Mouse (Mus musculus) cerebellum, adult 2 months (tissue): Measurements from ENCODE around the gene Prokr1. TPM values are rescaled to one million over a fixed set of nuclear protein-coding genes. Genes with fewer than 3 reads are reported as not detected.

Experiments used
- DNase-seq, 2 experiments: peaks; one replicate each; pipeline ENCODE4 v3.0.0; 2021
- H3K27ac ChIP-seq: fragments of 200-500 bp; 2 replicates; pipeline ENCODE4 v1.5.1; 2012; ENCODE audit warnings: low read length, control low read depth, inconsistent platforms; ENCODE audit not compliant: insufficient read depth
- H3K27me3 ChIP-seq: fragments of 200-500 bp; 2 replicates; pipeline ENCODE4 v1.6.1; 2012; ENCODE audit warnings: inconsistent platforms, mild to moderate bottlenecking, low read length, moderate library complexity; ENCODE audit not compliant: control insufficient read depth, insufficient read depth
- H3K4me1 ChIP-seq: fragments of 200-500 bp; 2 replicates; pipeline ENCODE4 v1.6.1; 2011; ENCODE audit warnings: low read length; ENCODE audit not compliant: control insufficient read depth, insufficient read depth
- H3K4me3 ChIP-seq: fragments of 200-500 bp; replicated peaks from 2 replicates; pipeline ENCODE3; 2011; ENCODE audit warnings: mild to moderate bottlenecking, low read depth, low read length, control low read depth; ENCODE audit not compliant: insufficient read depth
- CTCF ChIP-seq: fragments of 200-500 bp; IDR thresholded peaks from 2 replicates; pipeline ENCODE4 v1.5.1; 2011; ENCODE audit warnings: low read depth, mild to moderate bottlenecking, control low read depth, low read length, moderate library complexity, borderline replicate concordance; ENCODE audit not compliant: insufficient read depth
- POLR2A ChIP-seq: fragments of 200-500 bp; IDR thresholded peaks from 2 replicates; pipeline ENCODE4 v1.6.1; 2011; ENCODE audit warnings: low read length, control low read depth, borderline replicate concordance; ENCODE audit not compliant: insufficient read depth
- WGBS: fragments of 180-500 bp; shearing (Covaris S2); methylation state at CpG from one replicate; pipeline ENCODE4 v1.1.7; 2018; 5-methylcytosine and 5-hydroxymethylcytosine counted together
- polyA plus RNA-seq: library from polyadenylated mRNA; depleted of rRNA; stranded (reverse); fragments of >200 nt; gene quantifications from 2 replicates; pipeline ENCODE4 v1.2.3, GENCODE M21; 2012

Gene Prokr1
- polyA plus RNA-seq, 1 experiment = 0.03 TPM

- no peak for DNase-seq
- TF ChIP-seq CTCF (no peak), POLR2A (no peak)
- Histone ChIP-seq H3K4me3 (no peak overlapping the region), H3K27me3 (no peaks in the 10 kb centered on the region), H3K4me1 (no peaks in the 10 kb centered on the region), H3K27ac (no peak overlapping the region)
- 91% methylated on average over 6 of the region's 6 CpGs for WGBS
Measured at GRCm38 (mm10) chr6:87541171-87541571, 49.4 kb downstream of the Prokr1 start.

GRCm38 (mm10) chr6:87538376-87539270 lies 51.9 kb downstream of the Prokr1 start:
- WGBS = 77% methylated on average over 15 of the region's 15 CpGs
- DNase-seq = no peak
- no peaks in the 10 kb centered on the region for H3K4me1 ChIP-seq
- TF ChIP-seq POLR2A (no peak), CTCF (no peak)
- H3K27me3 ChIP-seq = no peaks in the 10 kb centered on the region
- H3K4me3 ChIP-seq = no peak overlapping the region
- no peak overlapping the region for H3K27ac ChIP-seq

- Histone ChIP-seq H3K27me3 (no peaks in the 10 kb centered on the region), H3K4me3 (no peak overlapping the region), H3K4me1 (no peaks in the 10 kb centered on the region), H3K27ac (no peak overlapping the region)
- 76% methylated on average over 5 of the region's 5 CpGs for WGBS
- TF ChIP-seq CTCF = no peak
- no peak for TF ChIP-seq POLR2A
- DNase-seq = no peak
Measured at GRCm38 (mm10) chr6:87537678-87538077, 52.9 kb downstream of the Prokr1 start.

GRCm38 (mm10) chr6:87536270-87536669 lies 54.3 kb downstream of the Prokr1 start:
- Histone ChIP-seq H3K4me3 (no peak overlapping the region), H3K4me1 (no peaks in the 10 kb centered on the region), H3K27ac (no peak overlapping the region), H3K27me3 (no peaks in the 10 kb centered on the region)
- TF ChIP-seq CTCF = no peak
- TF ChIP-seq POLR2A = no peak
- whole genome bisulfite sequencing = 73% methylated on average over 8 of the region's 8 CpGs
- DNase-seq = no peak

GRCm38 (mm10) chr6:87535651-87536050 lies 54.9 kb downstream of the Prokr1 start:
- Histone ChIP-seq H3K27ac (no peak overlapping the region), H3K27me3 (no peaks in the 10 kb centered on the region), H3K4me1 (no peaks in the 10 kb centered on the region), H3K4me3 (no peak overlapping the region)
- DNase-seq = no peak
- TF ChIP-seq POLR2A (no peak), CTCF (no peak)
- 61% methylated on average over 9 of the region's 9 CpGs for WGBS

- 84% methylated on average over 9 of the region's 9 CpGs for WGBS
- H3K27me3 ChIP-seq = no peaks in the 10 kb centered on the region
- H3K4me1 ChIP-seq = no peaks in the 10 kb centered on the region
- H3K27ac ChIP-seq = no peak overlapping the region
- no peak overlapping the region for H3K4me3 ChIP-seq
- TF ChIP-seq POLR2A (no peak), CTCF (no peak)
- DNase-seq = no peak
Measured at GRCm38 (mm10) chr6:87534855-87535575, 55.5 kb downstream of the Prokr1 start.

GRCm38 (mm10) chr6:87532953-87533710 lies 57.4 kb downstream of the Prokr1 start, which contains the start of gene Arhgap25:
TSS of gene Arhgap25 (minus strand) at chr6:87533259.
- DNase-seq = no peak
- Histone ChIP-seq H3K4me3 (no peak within 1 kb of the TSS), H3K27ac (no peak within 1 kb of the TSS), H3K4me1 (no peaks in the 10 kb centered on the region), H3K27me3 (no peaks in the 10 kb centered on the region)
- TF ChIP-seq CTCF = no peak
- 13% methylated on average over 14 of the region's 14 CpGs for WGBS
